Mouse (Mus musculus) limb, embryonic 15.5 days (tissue): Measurements from ENCODE around the gene Des. TPM values are rescaled to one million over a fixed set of nuclear protein-coding genes. Genes with fewer than 3 reads are reported as not detected.
A peak's percentile ranks its signal among the peaks of the same experiment; 100 is the strongest.

Source experiments
- ATAC-seq: fragments of 200-750 bp; cut with Nextera tagmentation; 2 replicates; pipeline ENCODE4 v1.8.0; 2017; ENCODE audit warnings: low read depth, moderate TSS enrichment; ENCODE audit not compliant: insufficient number of reproducible peaks, low FRiP score, low TSS enrichment
- H3K27ac ChIP-seq: fragments of 300-500 bp; sonication (generic); 2 replicates; pipeline ENCODE4 v1.5.1; 2015; ENCODE audit warnings: moderate library complexity, mild to moderate bottlenecking, inconsistent platforms
- H3K27me3 ChIP-seq: fragments of 300-500 bp; sonication (generic); 2 replicates; pipeline ENCODE4 v1.6.1; 2015; ENCODE audit warnings: inconsistent platforms
- H3K36me3 ChIP-seq: fragments of 300-500 bp; sonication (generic); 2 replicates; pipeline ENCODE4 v1.6.1; 2015; ENCODE audit warnings: inconsistent platforms
- H3K4me1 ChIP-seq: fragments of 300-500 bp; sonication (generic); 2 replicates; pipeline ENCODE4 v1.6.1; 2015; ENCODE audit warnings: inconsistent platforms
- H3K4me2 ChIP-seq: fragments of 300-500 bp; sonication (generic); 2 replicates; pipeline ENCODE4 v1.6.1; 2015; ENCODE audit warnings: mild to moderate bottlenecking, inconsistent platforms
- H3K4me3 ChIP-seq: fragments of 300-500 bp; sonication (generic); 2 replicates; pipeline ENCODE4 v1.5.1; 2015; ENCODE audit warnings: mild to moderate bottlenecking, inconsistent platforms
- H3K9ac ChIP-seq: fragments of 300-500 bp; sonication (generic); 2 replicates; pipeline ENCODE4 v1.6.1; 2015; ENCODE audit warnings: inconsistent platforms
- H3K9me3 ChIP-seq: fragments of 300-500 bp; sonication (generic); 2 replicates; pipeline ENCODE4 v1.6.1; 2016; ENCODE audit warnings: inconsistent platforms
- WGBS: fragments of 180-500 bp; shearing (Covaris S2); methylation state at CpG from one replicate; pipeline ENCODE4 v1.1.7; 2015; 5-methylcytosine and 5-hydroxymethylcytosine counted together
- polyA plus RNA-seq: library from polyadenylated mRNA; unstranded; fragments of >200 nt; fragmentation: Nextera tagmentation; extraction: Ambion mirVana; gene quantifications from 2 replicates; pipeline ENCODE4 v1.2.1, GENCODE M21; 2015

Gene Des
- polyA plus RNA-seq, 1 experiment from 2014 or later = 74.4 TPM

DNA sequence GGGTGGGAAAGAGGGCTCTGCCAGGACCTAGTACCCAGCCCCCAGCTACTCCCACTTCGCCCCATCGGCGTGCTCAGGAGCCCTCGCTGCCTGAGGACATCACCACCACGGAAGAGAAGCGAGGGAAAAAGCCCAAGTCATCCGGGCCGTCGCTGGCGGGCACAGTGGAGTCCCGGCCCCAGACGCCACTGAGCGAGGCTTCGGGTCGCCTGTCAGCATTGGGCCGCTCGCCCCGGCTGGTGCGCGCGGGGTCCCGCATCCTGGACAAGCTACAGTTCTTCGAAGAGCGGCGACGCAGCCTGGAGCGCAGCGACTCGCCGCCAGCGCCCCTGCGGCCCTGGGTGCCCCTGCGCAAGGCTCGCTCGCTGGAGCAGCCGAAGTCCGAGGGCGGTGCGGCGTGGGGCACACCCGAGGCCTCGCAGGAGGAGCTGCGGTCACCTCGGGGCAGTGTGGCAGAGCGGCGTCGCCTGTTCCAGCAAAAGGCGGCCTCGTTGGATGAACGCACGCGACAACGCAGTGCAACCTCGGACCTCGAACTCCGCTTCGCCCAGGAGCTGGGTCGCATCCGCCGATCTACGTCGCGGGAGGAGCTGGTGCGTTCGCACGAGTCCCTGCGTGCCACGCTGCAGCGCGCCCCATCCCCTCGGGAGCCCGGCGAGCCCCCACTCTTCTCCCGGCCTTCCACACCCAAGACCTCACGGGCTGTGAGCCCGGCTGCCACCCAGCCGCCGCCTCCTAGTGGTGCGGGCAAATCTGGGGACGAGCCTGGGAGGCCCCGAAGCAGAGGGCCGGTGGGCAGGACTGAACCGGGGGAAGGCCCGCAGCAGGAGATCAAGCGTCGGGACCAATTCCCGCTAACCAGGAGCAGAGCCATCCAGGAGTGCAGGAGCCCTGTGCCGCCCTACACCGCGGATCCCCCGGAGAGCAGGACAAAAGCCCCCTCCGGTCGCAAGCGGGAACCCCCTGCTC lies 28.1 kb downstream of the Des start:
- Histone ChIP-seq H3K27me3 (peaks cover 50% of the 10 kb centered on the region), H3K4me3 (peak overlapping the region; percentile 33), H3K9ac (peak overlapping the region; percentile 35; the same call in 1 of the 2 replicates), H3K9me3 (no peaks in the 10 kb centered on the region), H3K36me3 (peaks cover 15% of the 10 kb centered on the region; the same call in 1 of the 2 replicates), H3K4me2 (peak overlapping the region; percentile 51), H3K4me1 (peaks cover 38% of the 10 kb centered on the region), H3K27ac (no peak overlapping the region)
- no peak for ATAC-seq
- 9% methylated on average over 94 of the region's 94 CpGs for WGBS

DNA sequence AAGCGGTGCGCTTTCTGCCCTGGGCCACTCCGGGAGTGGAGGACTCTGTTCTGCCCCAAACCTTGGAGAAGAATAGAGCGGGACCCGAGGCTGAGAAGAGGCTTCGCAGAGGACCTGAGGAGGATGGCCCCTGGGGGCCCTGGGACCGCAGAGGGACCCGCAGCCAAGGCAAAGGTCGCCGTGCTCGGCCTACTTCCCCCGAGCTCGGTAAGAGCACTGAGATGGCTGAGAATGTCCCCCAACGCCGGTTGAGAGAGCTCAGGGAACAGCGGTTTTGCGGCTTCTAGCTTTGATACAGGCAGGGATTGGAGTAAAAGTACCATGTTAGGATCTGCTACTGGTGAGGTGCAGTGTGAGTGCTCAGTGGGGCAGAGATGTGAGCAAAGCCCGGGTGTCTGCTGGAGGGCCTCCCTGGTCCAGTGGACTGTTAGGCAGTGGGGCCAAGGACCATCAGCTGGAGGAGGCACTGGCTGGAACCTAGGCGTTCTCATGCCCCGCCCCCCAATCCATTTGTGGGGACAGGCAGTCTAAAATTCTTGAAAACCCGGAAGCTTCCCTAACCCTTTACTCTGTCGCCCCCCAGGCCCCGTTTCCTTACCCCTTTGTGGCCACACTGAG lies 28.9 kb downstream of the Des start:
- peaks cover 45% of the 10 kb centered on the region for H3K4me1 ChIP-seq
- H3K27me3 ChIP-seq = peaks cover 47% of the 10 kb centered on the region
- no peaks in the 10 kb centered on the region for H3K9me3 ChIP-seq
- H3K4me2 ChIP-seq = peak overlapping the region; percentile 51
- H3K4me3 ChIP-seq = peak overlapping the region; percentile 33; the same call in 1 of the 2 replicates
- no peak overlapping the region for H3K27ac ChIP-seq
- 0 out of 2 replicates have a peak overlapping the region, but pooled peaks have one; percentile 35 for H3K9ac ChIP-seq
- peaks cover 15% of the 10 kb centered on the region; the same call in 1 of the 2 replicates for H3K36me3 ChIP-seq
- 36% methylated on average over 23 of the region's 23 CpGs for WGBS
- no peak for ATAC-seq

DNA sequence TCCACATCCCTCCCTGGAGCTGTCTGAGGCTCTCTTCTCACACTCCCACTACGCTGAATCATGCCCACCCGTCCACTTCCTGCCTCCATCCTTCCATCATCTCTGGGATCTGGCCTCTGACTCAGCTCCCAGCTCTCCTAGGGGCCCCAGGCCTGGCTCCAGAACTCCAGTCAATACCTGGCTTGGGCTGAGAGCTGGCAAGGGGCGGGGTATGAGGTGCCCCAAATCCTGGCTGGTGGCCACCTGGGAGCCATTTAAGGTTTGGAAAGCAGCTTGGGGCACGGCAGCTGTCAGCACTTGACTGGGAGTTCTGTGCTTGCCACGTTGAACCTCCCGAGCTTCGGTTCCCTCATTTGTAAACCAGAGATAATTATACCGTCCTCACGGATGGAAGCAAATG lies 33.0 kb downstream of the Des start:
- Histone ChIP-seq H3K4me2 (no peak overlapping the region), H3K9ac (no peak overlapping the region), H3K9me3 (no peaks in the 10 kb centered on the region), H3K27me3 (peaks cover 16% of the 10 kb centered on the region), H3K36me3 (peaks cover 27% of the 10 kb centered on the region), H3K4me1 (peaks cover 23% of the 10 kb centered on the region), H3K27ac (peak overlapping the region; percentile 35), H3K4me3 (no peak overlapping the region)
- ATAC-seq = no peak
- 53% methylated on average over 9 of the region's 9 CpGs for WGBS

DNA sequence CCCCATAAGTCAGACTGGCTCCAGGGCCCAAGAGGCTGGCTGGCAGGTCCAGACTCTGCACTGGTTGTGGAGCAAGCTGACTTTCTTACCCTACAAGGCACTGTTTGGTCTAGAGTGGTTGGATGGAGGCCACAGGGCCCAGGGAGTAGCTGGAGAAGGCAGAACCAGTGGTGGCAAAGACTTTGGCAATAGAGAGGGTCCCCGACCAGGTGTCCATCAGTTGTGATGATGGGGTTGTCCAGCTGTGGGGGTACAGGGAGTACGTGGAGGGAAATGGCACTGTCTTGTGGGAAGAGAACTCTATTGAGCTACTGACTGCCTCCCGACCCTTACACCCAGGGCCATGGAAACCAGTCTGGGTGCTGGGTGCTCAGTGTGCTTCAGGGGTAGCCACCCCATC lies 33.7 kb downstream of the Des start:
- WGBS = 86% methylated on average over 3 of the region's 3 CpGs
- no peak overlapping the region for H3K4me3 ChIP-seq
- H3K27me3 ChIP-seq = peaks cover 9% of the 10 kb centered on the region
- no peak for ATAC-seq
- H3K4me1 ChIP-seq = peaks cover 23% of the 10 kb centered on the region
- H3K4me2 ChIP-seq = no peak overlapping the region
- peaks cover 27% of the 10 kb centered on the region for H3K36me3 ChIP-seq
- no peaks in the 10 kb centered on the region for H3K9me3 ChIP-seq
- no peak overlapping the region for H3K9ac ChIP-seq
- peak overlapping the region; percentile 35; the same call in 1 of the 2 replicates for H3K27ac ChIP-seq

DNA sequence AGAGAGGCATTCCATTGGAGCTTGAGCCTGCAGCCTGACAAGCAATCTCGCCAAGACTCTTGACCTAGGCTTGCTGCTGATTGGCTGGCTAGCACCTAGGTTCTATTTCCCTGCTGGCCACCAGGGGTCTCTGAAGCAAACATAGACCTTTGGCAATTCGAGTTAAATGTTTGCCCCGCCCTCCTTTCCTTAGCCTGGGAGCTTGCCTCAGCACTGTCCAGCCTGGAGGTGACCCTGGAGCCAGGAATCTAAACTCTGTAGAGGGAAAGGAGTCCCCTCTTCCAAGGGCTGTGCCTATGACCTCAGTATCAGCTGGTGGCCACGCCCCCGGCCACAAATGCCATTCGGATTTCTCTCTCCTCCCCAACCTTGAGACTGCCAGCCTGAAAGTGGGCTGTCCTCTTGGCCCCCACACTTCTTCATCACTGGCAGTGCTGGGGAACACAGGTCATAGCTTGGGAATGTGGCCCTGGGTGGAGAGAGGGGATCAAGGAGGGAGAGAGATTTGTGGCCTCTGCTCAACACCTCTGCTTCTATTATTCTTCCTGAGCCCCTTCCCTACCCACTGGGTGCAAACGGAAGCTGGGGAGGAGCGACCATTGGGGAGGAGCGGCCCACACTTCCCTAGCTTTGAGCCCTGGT lies 38.8 kb downstream of the Des start:
- peaks cover 41% of the 10 kb centered on the region for H3K36me3 ChIP-seq

DNA sequence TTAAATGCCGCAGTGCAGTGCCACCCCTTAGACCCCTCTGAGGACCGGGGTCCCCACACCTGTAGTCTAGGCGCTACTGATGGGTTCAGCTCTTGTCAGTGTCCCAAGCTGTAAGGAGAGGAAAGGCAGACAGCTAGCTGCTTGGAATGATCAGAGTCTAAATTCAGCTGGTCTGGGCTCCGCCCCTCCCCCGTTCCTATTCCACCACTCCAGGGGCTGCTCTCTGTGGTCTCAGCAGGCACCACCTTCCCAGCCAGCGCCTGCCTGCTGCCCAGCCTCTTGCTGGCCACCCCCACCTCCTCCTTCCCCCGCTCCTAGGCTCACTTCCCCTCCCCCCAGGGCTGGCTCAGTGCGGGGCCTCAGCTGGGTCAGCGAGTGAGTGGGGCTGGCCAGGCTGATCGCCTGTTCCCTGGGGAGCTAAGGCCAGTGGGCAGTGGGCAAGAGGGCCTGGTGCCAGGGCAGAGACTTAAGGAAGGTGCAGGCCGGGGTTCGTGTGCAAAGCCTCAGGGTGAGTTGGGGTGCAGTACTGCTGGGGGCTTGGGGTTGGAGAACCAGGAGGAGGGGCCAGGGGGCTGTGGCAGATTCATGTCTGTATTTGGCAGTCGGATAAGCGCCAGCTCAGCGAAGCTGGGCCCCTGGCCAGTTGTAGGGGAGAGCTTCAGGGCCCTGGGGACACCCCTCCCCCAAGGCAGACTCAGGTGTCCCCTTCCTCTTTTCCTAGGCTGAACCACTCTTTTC lies 39.8 kb downstream of the Des start:
- WGBS = 7% methylated on average over 15 of the region's 15 CpGs
- peak; percentile 49 for ATAC-seq
- H3K9me3 ChIP-seq = no peaks in the 10 kb centered on the region
- H3K36me3 ChIP-seq = peaks cover 47% of the 10 kb centered on the region
- no peaks in the 10 kb centered on the region for H3K27me3 ChIP-seq
- no peak overlapping the region; the same call in 1 of the 2 replicates for H3K4me3 ChIP-seq
- H3K9ac ChIP-seq = 0 out of 2 replicates have a peak overlapping the region, but pooled peaks have one; percentile 23
- H3K4me2 ChIP-seq = peak overlapping the region; percentile 36
- H3K27ac ChIP-seq = peak overlapping the region; percentile 64
- peaks cover 28% of the 10 kb centered on the region for H3K4me1 ChIP-seq

More for the DNA sequence above, 38.8 kb downstream of the Des start:
- Histone ChIP-seq H3K9ac (no peak overlapping the region), H3K27ac (peak overlapping the region; percentile 64), H3K4me1 (peaks cover 28% of the 10 kb centered on the region), H3K4me3 (no peak overlapping the region), H3K27me3 (no peaks in the 10 kb centered on the region), H3K9me3 (no peaks in the 10 kb centered on the region), H3K4me2 (no peak overlapping the region)
- ATAC-seq = peak; percentile 40; the same call in 1 of the 2 replicates
- 11% methylated on average over 9 of the region's 9 CpGs for WGBS

DNA sequence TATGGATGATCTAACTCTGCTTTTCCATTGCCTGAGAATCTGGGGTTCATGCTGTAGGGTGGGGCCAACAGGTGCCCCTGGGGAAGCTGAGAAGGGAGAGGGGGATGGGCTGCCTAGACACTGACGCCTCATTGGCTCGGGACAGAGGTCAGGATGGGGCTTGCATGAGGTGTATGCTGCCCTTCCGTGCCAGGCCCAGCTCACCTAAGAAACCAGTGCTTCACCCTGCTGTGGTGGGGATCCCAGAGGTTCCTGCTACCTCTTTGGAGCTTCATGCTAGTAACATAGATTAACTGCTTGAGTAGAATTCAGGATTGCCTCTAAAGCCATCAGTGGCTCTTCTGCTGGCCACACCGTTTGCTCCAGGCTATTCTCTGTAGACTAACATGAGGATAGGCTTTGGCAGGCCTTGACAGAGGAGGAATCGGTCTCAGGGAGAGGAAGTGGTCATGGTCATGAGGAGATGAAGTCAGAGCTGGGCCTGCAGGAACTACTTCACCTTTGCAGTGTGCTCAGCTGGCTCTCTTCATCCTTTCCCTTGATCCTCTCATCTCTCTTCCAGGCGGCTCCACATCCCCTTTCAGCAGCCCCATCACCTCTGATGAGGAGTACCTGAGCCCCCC lies 40.5 kb downstream of the Des start:
- H3K36me3 ChIP-seq = peaks cover 47% of the 10 kb centered on the region
- peak overlapping the region; percentile 36 for H3K4me2 ChIP-seq
- 0 out of 2 replicates have a peak, but pooled peaks have one; percentile 1 for ATAC-seq
- no peaks in the 10 kb centered on the region for H3K27me3 ChIP-seq
- H3K4me3 ChIP-seq = no peak overlapping the region; the same call in 1 of the 2 replicates
- H3K9me3 ChIP-seq = no peaks in the 10 kb centered on the region
- WGBS = 40% methylated on average over 6 of the region's 6 CpGs
- peak overlapping the region; percentile 64; the same call in 1 of the 2 replicates for H3K27ac ChIP-seq
- H3K9ac ChIP-seq = no peak overlapping the region
- H3K4me1 ChIP-seq = peaks cover 28% of the 10 kb centered on the region

DNA sequence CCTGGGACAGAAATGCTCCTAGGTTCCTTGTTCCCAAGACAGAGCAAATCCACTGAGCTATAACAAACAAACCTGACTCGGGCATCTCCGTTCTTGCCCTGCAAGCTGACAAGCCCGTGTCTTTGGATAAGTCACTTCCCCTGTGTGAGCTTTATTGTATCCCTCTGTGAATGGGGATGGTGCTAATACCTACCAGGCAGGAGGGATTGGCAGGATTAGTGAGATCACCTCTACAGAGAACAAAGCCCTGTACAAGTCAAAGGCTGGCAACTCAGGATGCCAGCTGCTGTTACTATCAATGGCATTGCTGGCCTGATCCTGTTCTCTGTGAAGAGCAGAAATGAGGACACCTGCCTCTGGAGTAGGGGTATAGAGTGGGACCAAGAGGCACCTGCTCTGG lies 45.4 kb downstream of the Des start:
- H3K9me3 ChIP-seq = no peaks in the 10 kb centered on the region
- H3K4me3 ChIP-seq = no peak overlapping the region
- H3K27me3 ChIP-seq = no peaks in the 10 kb centered on the region
- no peak overlapping the region for H3K4me2 ChIP-seq
- peaks cover 4% of the 10 kb centered on the region for H3K4me1 ChIP-seq
- WGBS = 87% methylated on average over 3 of the region's 3 CpGs
- H3K27ac ChIP-seq = no peak overlapping the region
- H3K36me3 ChIP-seq = peaks cover 62% of the 10 kb centered on the region
- H3K9ac ChIP-seq = no peak overlapping the region
- no peak for ATAC-seq

DNA sequence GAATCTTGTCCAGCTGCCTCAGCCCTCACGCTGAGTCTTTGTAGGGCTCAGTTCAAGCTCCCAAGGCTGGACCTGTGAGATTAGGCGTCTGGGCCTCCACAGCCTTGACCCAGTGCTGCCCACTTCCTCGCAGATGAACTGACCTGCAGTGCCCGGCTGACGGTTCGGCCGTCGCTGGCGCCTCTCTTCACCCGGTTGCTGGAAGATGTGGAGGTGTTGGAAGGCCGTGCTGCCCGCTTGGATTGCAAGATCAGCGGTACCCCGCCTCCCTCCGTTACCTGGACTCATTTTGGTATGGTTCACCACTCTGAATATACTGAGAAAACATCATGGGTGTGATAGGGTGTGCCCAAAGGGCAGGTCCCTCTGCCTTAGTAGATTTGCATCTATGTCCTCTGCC lies 46.0 kb downstream of the Des start:
- Histone ChIP-seq H3K4me1 (no peaks in the 10 kb centered on the region), H3K9me3 (no peaks in the 10 kb centered on the region), H3K4me2 (no peak overlapping the region), H3K9ac (no peak overlapping the region), H3K36me3 (peaks cover 61% of the 10 kb centered on the region), H3K27ac (no peak overlapping the region), H3K4me3 (no peak overlapping the region), H3K27me3 (no peaks in the 10 kb centered on the region)
- 92% methylated on average over 15 of the region's 15 CpGs for WGBS
- ATAC-seq = no peak

DNA sequence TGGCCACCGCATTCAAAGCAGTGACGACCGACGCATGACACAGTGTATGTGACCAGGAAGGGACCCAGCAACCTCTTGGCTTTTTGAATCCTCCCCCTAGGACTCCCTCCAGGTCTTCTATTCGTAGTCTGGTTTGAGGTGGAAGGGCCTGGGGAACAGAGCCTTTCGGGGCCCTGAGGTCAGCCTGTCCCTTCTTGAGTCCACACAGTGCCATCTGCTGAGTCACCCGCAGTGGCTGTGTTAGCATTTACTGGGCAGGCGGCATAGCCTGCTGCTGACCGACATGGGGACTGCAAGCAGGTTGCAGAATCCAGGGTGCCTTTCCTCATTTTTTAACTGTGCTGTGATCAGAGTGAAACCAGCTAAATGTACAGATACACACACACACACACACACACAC lies 46.9 kb downstream of the Des start:
- Histone ChIP-seq H3K36me3 (peaks cover 57% of the 10 kb centered on the region), H3K4me2 (no peak overlapping the region), H3K27ac (no peak overlapping the region), H3K9me3 (no peaks in the 10 kb centered on the region), H3K4me3 (no peak overlapping the region), H3K9ac (no peak overlapping the region), H3K4me1 (no peaks in the 10 kb centered on the region), H3K27me3 (no peaks in the 10 kb centered on the region)
- WGBS = 92% methylated on average over 9 of the region's 9 CpGs
- ATAC-seq = no peak

DNA sequence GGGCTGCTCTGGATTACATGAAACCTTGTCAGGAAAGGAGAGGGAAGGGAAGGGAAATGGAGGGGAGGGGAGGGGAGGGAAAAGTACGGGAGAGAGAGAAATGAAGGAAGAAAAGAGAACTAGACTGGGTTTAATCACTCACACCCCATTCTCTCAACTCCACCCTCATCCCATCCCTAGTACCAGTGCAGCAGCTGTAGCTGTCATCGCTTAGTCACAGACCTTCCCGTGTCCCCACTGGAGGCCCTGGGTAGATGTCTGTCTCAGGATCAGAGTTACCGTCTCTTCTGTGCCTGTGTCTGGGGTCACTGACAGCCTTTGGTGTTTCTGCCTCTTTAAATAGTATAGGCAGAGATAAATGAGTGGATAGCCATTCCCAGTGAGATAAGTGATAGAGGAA lies 48.1 kb downstream of the Des start:
- Histone ChIP-seq H3K9me3 (no peaks in the 10 kb centered on the region), H3K9ac (no peak overlapping the region), H3K4me3 (no peak overlapping the region), H3K4me1 (no peaks in the 10 kb centered on the region), H3K36me3 (peaks cover 48% of the 10 kb centered on the region), H3K27ac (no peak overlapping the region), H3K4me2 (no peak overlapping the region), H3K27me3 (no peaks in the 10 kb centered on the region)
- no peak for ATAC-seq
- WGBS = 72% methylated on average over 3 of the region's 4 CpGs
